Mouse (Mus musculus): ENCODE results near the gene Rgs4.

- TF ChIP-seq GATA1 (IDR thresholded peaks at IDR 0.05; ENCODE audit: low read length) (no peak), TAL1 (IDR thresholded peaks at IDR 0.05; ENCODE audit: low read length) (no peak)
Measured at GRCm38 (mm10) chr1:169776566-169776965, 29.1 kb upstream of the Rgs4 start.
